Mouse (Mus musculus): ENCODE data around the gene Gm20388.

DNA sequence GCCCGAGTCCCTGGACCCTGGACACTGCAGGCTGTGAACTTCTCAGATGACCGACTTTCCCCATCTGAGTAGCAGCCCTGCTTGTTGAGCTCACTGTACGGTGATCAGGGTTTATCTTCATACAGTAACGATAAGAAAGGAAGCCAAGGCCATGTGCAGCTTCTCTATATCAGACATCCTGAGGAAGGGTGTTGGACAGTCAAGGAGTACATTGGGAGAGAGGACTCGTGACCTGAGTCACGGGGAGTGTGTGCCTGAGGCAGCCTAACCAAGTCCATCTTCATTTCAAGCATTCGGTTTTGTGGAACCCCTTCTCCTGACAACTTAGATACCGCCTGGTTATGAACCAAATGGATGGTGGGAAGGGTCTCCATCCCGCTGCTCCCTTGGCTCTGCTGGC, 1964.9 kb downstream of the Gm20388 start:
- TF ChIP-seq EP300 (IDR thresholded peaks at IDR 0.05; ENCODE audit: insufficient read depth, low read depth, low read length), result no peak
- TF ChIP-seq POLR2A (IDR thresholded peaks at IDR 0.05; ENCODE audit: insufficient read depth, low read length), result no peak
- TF ChIP-seq CTCF (IDR thresholded peaks at IDR 0.05; ENCODE audit: low read depth, low read length), result no peak

Measured in ES-Bruce4 (cell line).